Mouse (Mus musculus): ENCODE measurements around the gene Zfp341. TPM values are rescaled to one million over a fixed set of nuclear protein-coding genes. Genes with fewer than 3 reads are reported as not detected.

Zfp341 gene
- polyA plus RNA-seq, 1 experiment: 2.6 TPM

GRCm38 (mm10) chr2:154569836-154570286 is 43.2 kb upstream of the Zfp341 start, which contains the start of gene E2f1:
E2f1 (minus strand) TSS chr2:154569892.
- TF ChIP-seq POLR2A (IDR thresholded peaks at IDR 0.05; ENCODE audit: borderline replicate concordance, control insufficient read depth, low read depth, low read length) (peak; percentile 62; the same call in 1 of the 2 replicates), CTCF (IDR thresholded peaks at IDR 0.05; ENCODE audit: control insufficient read depth, insufficient read depth, low read length) (no peak; the same call in 1 of the 2 replicates)
- H3K4me3 ChIP-seq (replicated peaks; ENCODE audit: control insufficient read depth, low read depth, low read length): peak within 1 kb of the TSS; percentile 93
- peak within 1 kb of the TSS; percentile 82 for H3K27ac ChIP-seq (ENCODE audit: control insufficient read depth, insufficient read depth, low read depth, low read length, poor library complexity)
- peaks cover 3% of the 10 kb centered on the region for H3K4me1 ChIP-seq (ENCODE audit: control insufficient read depth, insufficient read depth, low read length)
- WGBS: 0% methylated on average over 42 of the region's 44 CpGs

- no peak for TF ChIP-seq CTCF (IDR thresholded peaks at IDR 0.05; ENCODE audit: control insufficient read depth, insufficient read depth, low read length)
- no peak for TF ChIP-seq POLR2A (IDR thresholded peaks at IDR 0.05; ENCODE audit: borderline replicate concordance, control insufficient read depth, low read depth, low read length)
- Histone ChIP-seq H3K27ac (ENCODE audit: control insufficient read depth, insufficient read depth, low read depth, low read length, poor library complexity) (no peak overlapping the region), H3K4me1 (ENCODE audit: control insufficient read depth, insufficient read depth, low read length) (peaks cover 3% of the 10 kb centered on the region), H3K4me3 (replicated peaks; ENCODE audit: control insufficient read depth, low read depth, low read length) (no peak overlapping the region)
- 15% methylated on average over 4 of the region's 4 CpGs for WGBS
Measured at GRCm38 (mm10) chr2:154570666-154571065, 42.4 kb upstream of the Zfp341 start.

- no peak for TF ChIP-seq POLR2A (IDR thresholded peaks at IDR 0.05; ENCODE audit: borderline replicate concordance, control insufficient read depth, low read depth, low read length)
- TF ChIP-seq CTCF (IDR thresholded peaks at IDR 0.05; ENCODE audit: control insufficient read depth, insufficient read depth, low read length): no peak
- WGBS: 70% methylated on average over 4 of the region's 4 CpGs
Measured at GRCm38 (mm10) chr2:154571266-154571665, 41.8 kb upstream of the Zfp341 start.

GRCm38 (mm10) chr2:154571976-154572375 is 41.1 kb upstream of the Zfp341 start:
- no peak overlapping the region for H3K27ac ChIP-seq (ENCODE audit: control insufficient read depth, insufficient read depth, low read depth, low read length, poor library complexity)
- TF ChIP-seq CTCF (IDR thresholded peaks at IDR 0.05; ENCODE audit: control insufficient read depth, insufficient read depth, low read length): no peak
- H3K4me3 ChIP-seq (replicated peaks; ENCODE audit: control insufficient read depth, low read depth, low read length): no peak overlapping the region
- 71% methylated on average over 8 of the region's 8 CpGs for WGBS
- peaks cover 3% of the 10 kb centered on the region for H3K4me1 ChIP-seq (ENCODE audit: control insufficient read depth, insufficient read depth, low read length)

More at GRCm38 (mm10) chr2:154571266-154571665, 41.8 kb upstream of the Zfp341 start:
- Histone ChIP-seq H3K27ac (ENCODE audit: control insufficient read depth, insufficient read depth, low read depth, low read length, poor library complexity) (no peak overlapping the region), H3K4me1 (ENCODE audit: control insufficient read depth, insufficient read depth, low read length) (peaks cover 3% of the 10 kb centered on the region), H3K4me3 (replicated peaks; ENCODE audit: control insufficient read depth, low read depth, low read length) (no peak overlapping the region)

- 74% methylated on average over 3 of the region's 3 CpGs for WGBS
- Histone ChIP-seq H3K4me3 (replicated peaks; ENCODE audit: control insufficient read depth, low read depth, low read length) (no peak overlapping the region), H3K4me1 (ENCODE audit: control insufficient read depth, insufficient read depth, low read length) (peaks cover 3% of the 10 kb centered on the region), H3K27ac (ENCODE audit: control insufficient read depth, insufficient read depth, low read depth, low read length, poor library complexity) (no peak overlapping the region)
- TF ChIP-seq CTCF (IDR thresholded peaks at IDR 0.05; ENCODE audit: control insufficient read depth, insufficient read depth, low read length) (no peak), POLR2A (IDR thresholded peaks at IDR 0.05; ENCODE audit: borderline replicate concordance, control insufficient read depth, low read depth, low read length) (no peak)
Measured at GRCm38 (mm10) chr2:154572996-154573395, 40.1 kb upstream of the Zfp341 start.

- WGBS: 11% methylated on average over 7 of the region's 7 CpGs
- H3K27ac ChIP-seq (ENCODE audit: control insufficient read depth, insufficient read depth, low read depth, low read length, poor library complexity): peak overlapping the region; percentile 93
- peaks cover 3% of the 10 kb centered on the region for H3K4me1 ChIP-seq (ENCODE audit: control insufficient read depth, insufficient read depth, low read length)
- peak overlapping the region; percentile 5 for H3K4me3 ChIP-seq (replicated peaks; ENCODE audit: control insufficient read depth, low read depth, low read length)
- TF ChIP-seq POLR2A (IDR thresholded peaks at IDR 0.05; ENCODE audit: borderline replicate concordance, control insufficient read depth, low read depth, low read length) (no peak), CTCF (IDR thresholded peaks at IDR 0.05; ENCODE audit: control insufficient read depth, insufficient read depth, low read length) (no peak)
Measured at GRCm38 (mm10) chr2:154574271-154574670, 38.8 kb upstream of the Zfp341 start.

- H3K4me3 ChIP-seq (replicated peaks; ENCODE audit: control insufficient read depth, low read depth, low read length): no peak overlapping the region
- peaks cover 2% of the 10 kb centered on the region for H3K4me1 ChIP-seq (ENCODE audit: control insufficient read depth, insufficient read depth, low read length)
- H3K27ac ChIP-seq (ENCODE audit: control insufficient read depth, insufficient read depth, low read depth, low read length, poor library complexity): no peak overlapping the region
- 80% methylated on average over 12 of the region's 12 CpGs for WGBS
- no peak for TF ChIP-seq CTCF (IDR thresholded peaks at IDR 0.05; ENCODE audit: control insufficient read depth, insufficient read depth, low read length)
- no peak for TF ChIP-seq POLR2A (IDR thresholded peaks at IDR 0.05; ENCODE audit: borderline replicate concordance, control insufficient read depth, low read depth, low read length)
Measured at GRCm38 (mm10) chr2:154576876-154577743, 36.0 kb upstream of the Zfp341 start.

GRCm38 (mm10) chr2:154577744-154578067 is 35.4 kb upstream of the Zfp341 start:
- Histone ChIP-seq H3K27ac (ENCODE audit: control insufficient read depth, insufficient read depth, low read depth, low read length, poor library complexity) (no peak overlapping the region), H3K4me1 (ENCODE audit: control insufficient read depth, insufficient read depth, low read length) (peaks cover 2% of the 10 kb centered on the region), H3K4me3 (replicated peaks; ENCODE audit: control insufficient read depth, low read depth, low read length) (no peak overlapping the region)
- WGBS: 92% methylated on average over 6 of the region's 6 CpGs
- TF ChIP-seq CTCF (IDR thresholded peaks at IDR 0.05; ENCODE audit: control insufficient read depth, insufficient read depth, low read length): no peak
- TF ChIP-seq POLR2A (IDR thresholded peaks at IDR 0.05; ENCODE audit: borderline replicate concordance, control insufficient read depth, low read depth, low read length): no peak

Measured in bone marrow, adult 2 months (tissue).